Comparison of ENCODE assay signal across 1 mouse cellular context in the genomic region with DNA sequence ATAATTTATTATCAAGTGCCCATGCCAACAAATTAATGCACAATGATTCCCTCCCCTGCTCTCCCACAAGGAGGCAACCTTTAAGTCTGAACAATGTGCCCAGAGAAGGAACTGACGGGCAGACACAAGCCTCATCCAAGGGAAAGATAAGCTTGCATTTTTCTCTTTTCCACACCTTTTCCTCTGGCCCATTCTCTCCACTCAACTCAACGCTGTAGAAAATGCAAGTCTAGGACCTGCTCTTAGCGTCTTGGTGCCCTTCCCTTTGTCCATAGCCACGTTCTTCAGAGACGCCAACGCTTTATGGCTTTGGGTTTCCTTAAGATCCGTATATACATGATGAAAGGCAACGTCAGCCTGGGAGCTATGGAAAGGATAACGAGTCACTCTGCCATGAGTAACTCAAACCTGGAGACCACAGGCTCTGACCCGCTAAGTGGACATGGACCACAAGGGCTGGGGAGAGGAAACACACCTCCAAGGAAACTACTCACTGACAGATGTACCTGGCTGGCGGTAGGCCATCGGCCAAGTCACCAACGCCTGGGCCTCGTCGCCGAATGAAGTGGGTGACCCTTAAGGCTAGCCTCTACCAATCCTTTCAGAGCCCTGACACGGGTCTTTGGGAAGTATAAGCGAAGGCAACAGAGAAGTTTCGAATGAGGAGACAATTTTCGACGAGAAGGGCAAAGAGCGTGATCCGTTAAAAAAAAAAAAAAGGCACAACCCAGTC.
A peak's percentile ranks its signal among the peaks of the same experiment; 100 is the strongest.
TF ChIP-seq lines count a peak whose summit lies in the region.

No protein-coding gene starts in this region.

TF ChIP-seq in MEL, 35 proteins besides CTCF, POLR2A, EP300 and RAD21 (continued from another document):
- TF ChIP-seq ZNF384 (IDR thresholded peaks at IDR 0.05; ENCODE audit: low read depth, low read length) (peak; percentile 80), BHLHE40 (IDR thresholded peaks at IDR 0.05; ENCODE audit: borderline replicate concordance, low read depth, low read length) (no peak), MXI1 (IDR thresholded peaks at IDR 0.05; ENCODE audit: low read depth, low read length) (peak; percentile 19; the same call in 1 of the 2 replicates), MAX (IDR thresholded peaks at IDR 0.05; ENCODE audit: low read length) (0 out of 2 replicates have a peak, but pooled peaks have one; percentile 40), TBP (IDR thresholded peaks at IDR 0.05; ENCODE audit: low read depth, low read length) (no peak), SIN3A (IDR thresholded peaks at IDR 0.05; ENCODE audit: low read length) (peak; percentile 0; the same call in 1 of the 2 replicates), GATA1 (IDR thresholded peaks at IDR 0.05; ENCODE audit: low read depth, low read length) (0 out of 2 replicates have a peak, but pooled peaks have one; percentile 33)
